Mouse (Mus musculus): ENCODE measurements around the gene Ptch1. TPM values are rescaled to one million over a fixed set of nuclear protein-coding genes. Genes with fewer than 3 reads are reported as not detected.

The Ptch1 gene
- total and polyA plus RNA-seq, 3 experiments, result 7.5 to 79.0 (median 23.4) TPM

DNA sequence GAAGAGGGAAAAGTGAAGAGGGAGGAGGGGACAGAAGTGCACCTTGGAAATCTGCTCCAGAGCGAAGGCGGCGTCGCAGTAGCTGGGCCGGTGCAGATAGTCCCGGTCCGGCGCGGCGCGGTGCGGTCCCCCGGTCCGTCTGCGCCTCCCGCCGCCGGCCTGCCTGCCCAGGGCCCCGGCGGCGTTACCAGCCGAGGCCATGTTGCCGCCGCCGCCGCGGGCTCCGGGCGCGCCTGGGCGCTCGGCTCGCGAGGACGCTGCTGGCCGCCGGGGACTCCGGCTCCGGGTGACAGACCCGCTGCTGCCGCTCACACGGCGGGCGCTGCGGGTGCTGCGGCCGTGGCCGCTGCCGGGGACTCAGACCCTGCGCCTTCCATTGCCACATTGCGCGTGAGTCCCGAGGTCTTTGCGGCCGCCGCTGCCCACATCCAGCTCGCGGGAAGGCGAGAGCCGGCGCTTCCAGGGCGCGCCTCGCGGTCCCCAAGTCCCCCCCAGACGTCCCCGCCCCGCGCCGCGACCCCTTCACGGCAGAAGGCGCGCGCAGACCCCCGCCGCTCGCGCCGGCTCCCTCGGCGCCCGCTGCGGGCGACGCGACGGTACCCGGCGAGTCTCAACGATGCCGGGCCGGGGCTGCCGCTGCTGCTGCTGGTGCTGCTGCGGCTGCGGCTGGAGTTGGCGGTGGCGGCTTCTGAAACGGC lies 7.9 kb downstream of the Ptch1 start:
- Histone ChIP-seq H3K9ac (ENCODE audit: control insufficient read depth, low read depth, low read length, poor library complexity, severe bottlenecking) (peak overlapping the region; percentile 97), H3K79me2 (ENCODE audit: control insufficient read depth, insufficient read depth, low read length, poor library complexity) (peaks cover 51% of the 10 kb centered on the region), H3K27ac (ENCODE audit: control insufficient read depth, low read depth, low read length) (peak overlapping the region; percentile 93), H3K9me3 (replicated peaks; ENCODE audit: insufficient read depth, low read length) (no peaks in the 10 kb centered on the region), H3K4me3 (ENCODE audit: control insufficient read depth in 1 of 2, insufficient read depth in 1 of 2, low read depth in 2 of 2, low read length in 2 of 2) (peak overlapping the region; percentile 63 to 90), H3K36me3 (ENCODE audit: control insufficient read depth in 1 of 2, insufficient read depth in 2 of 2, low read length in 2 of 2) (peaks cover 0 to 24% of the 10 kb centered on the region in 2 experiments; a peak in 2 of 4 replicates), H3K4me1 (ENCODE audit: control insufficient read depth in 1 of 2, insufficient read depth in 2 of 2, low read length in 2 of 2) (peaks cover 6 to 20% of the 10 kb centered on the region in 2 experiments), H3K27me3 (ENCODE audit: control insufficient read depth in 1 of 2, insufficient read depth in 2 of 2, low read length in 2 of 2) (no peaks in the 10 kb centered on the region)
- peak; percentile 41 for DNase-seq (ENCODE audit: low read depth, low spot score)
- TF ChIP-seq UBTF (IDR thresholded peaks at IDR 0.05; ENCODE audit: borderline replicate concordance, insufficient read depth, low read depth, low read length) (0 out of 2 replicates have a peak, but pooled peaks have one; percentile 72), POLR2A (IDR thresholded peaks at IDR 0.05; ENCODE audit: control insufficient read depth in 1 of 2, insufficient read depth in 1 of 2, low read depth in 1 of 2, low read length in 2 of 2, poor library complexity in 1 of 2) (peak in 1 of 2 experiments; percentile 14; a peak in 1 of 4 replicates), MAX (IDR thresholded peaks at IDR 0.05; ENCODE audit: low read length) (no peak), MYC (IDR thresholded peaks at IDR 0.05; ENCODE audit: low read depth, low read length) (0 out of 2 replicates have a peak, but pooled peaks have one; percentile 1), EP300 (IDR thresholded peaks at IDR 0.05; ENCODE audit: low read depth in 1 of 2, low read length in 2 of 2) (no peak), ELF1 (IDR thresholded peaks at IDR 0.05; ENCODE audit: low read depth, low read length) (no peak)

DNA sequence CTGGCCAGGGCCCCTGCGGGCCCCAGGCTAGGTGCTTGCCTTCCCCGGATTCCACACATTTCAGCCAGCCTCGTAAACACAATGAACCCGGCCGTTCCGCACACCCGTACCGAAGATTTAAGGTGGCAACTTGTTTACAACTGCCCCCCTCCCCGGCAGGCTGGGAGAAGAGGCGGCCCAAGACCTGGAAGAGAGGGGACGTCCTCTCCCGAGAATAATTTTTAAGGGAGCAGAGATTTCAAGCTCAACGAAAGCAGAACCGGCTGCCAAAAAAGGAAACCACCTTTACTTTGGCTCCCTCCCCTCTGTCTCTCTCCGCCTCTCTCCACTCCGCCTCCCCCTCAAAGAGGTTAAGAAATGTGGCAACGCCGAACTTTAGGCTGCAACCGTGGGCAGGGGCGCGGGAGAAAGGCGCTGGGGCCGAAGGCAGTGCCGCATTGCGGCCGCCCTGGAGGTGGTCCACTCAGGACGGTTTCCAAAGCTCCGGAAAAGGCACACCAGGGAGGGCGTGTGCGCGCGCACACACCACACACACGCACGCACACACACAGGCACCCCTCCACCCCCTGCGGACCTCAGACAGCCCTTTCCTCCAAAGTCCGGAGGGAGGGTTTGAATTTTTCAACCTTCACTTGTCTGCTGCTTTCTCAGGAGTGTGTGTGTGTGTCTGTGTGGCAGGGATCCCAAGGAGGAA lies 8.6 kb downstream of the Ptch1 start:
- H3K36me3 ChIP-seq (ENCODE audit: control insufficient read depth in 1 of 2, insufficient read depth in 2 of 2, low read length in 2 of 2), result peaks cover 0 to 30% of the 10 kb centered on the region in 2 experiments; a peak in 2 of 4 replicates
- peak overlapping the region; percentile 97 for H3K9ac ChIP-seq (ENCODE audit: control insufficient read depth, low read depth, low read length, poor library complexity, severe bottlenecking)
- TF ChIP-seq ZKSCAN1 (IDR thresholded peaks at IDR 0.05; ENCODE audit: low read depth, low read length) (no peak), ETS1 (IDR thresholded peaks at IDR 0.05; ENCODE audit: low read depth, low read length) (peak; percentile 42; the same call in 1 of the 2 replicates), ELF1 (IDR thresholded peaks at IDR 0.05; ENCODE audit: low read depth, low read length) (no peak), POLR2A (IDR thresholded peaks at IDR 0.05; ENCODE audit: control insufficient read depth in 1 of 2, insufficient read depth in 1 of 2, low read depth in 1 of 2, low read length in 2 of 2, poor library complexity in 1 of 2) (peak; percentile 26 to 69; a peak in 2 of 4 replicates), TCF12 (IDR thresholded peaks at IDR 0.05; ENCODE audit: low read depth, low read length) (peak; percentile 32; the same call in 1 of the 2 replicates), ZC3H11A (IDR thresholded peaks at IDR 0.05; ENCODE audit: low read depth, low read length) (no peak), MEF2A (IDR thresholded peaks at IDR 0.05; ENCODE audit: extremely low read depth, insufficient replicate concordance, low read depth, low read length, poor library complexity, severe bottlenecking) (no peak), RAD21 (IDR thresholded peaks at IDR 0.05; ENCODE audit: low read depth, low read length) (no peak), RCOR1 (IDR thresholded peaks at IDR 0.05; ENCODE audit: low read depth, low read length) (peak; percentile 56; the same call in 1 of the 2 replicates), KAT2A (conservative IDR thresholded peaks at IDR 0.05; ENCODE audit: low read depth, low read length) (no peak), ZMIZ1 (IDR thresholded peaks at IDR 0.05; ENCODE audit: low read depth, low read length) (peak; percentile 25; the same call in 1 of the 2 replicates), NRF1 (IDR thresholded peaks at IDR 0.05; ENCODE audit: insufficient read depth, low read depth, low read length, poor library complexity, severe bottlenecking) (peak; percentile 67), POLR2AphosphoS2 (IDR thresholded peaks at IDR 0.05; ENCODE audit: low read length) (peak; percentile 68; the same call in 1 of the 2 replicates), SIN3A (IDR thresholded peaks at IDR 0.05; ENCODE audit: low read length) (peak; percentile 27; the same call in 1 of the 2 replicates), UBTF (IDR thresholded peaks at IDR 0.05; ENCODE audit: borderline replicate concordance, insufficient read depth, low read depth, low read length) (peak; percentile 88; the same call in 1 of the 2 replicates), MXI1 (IDR thresholded peaks at IDR 0.05; ENCODE audit: low read depth, low read length) (peak; percentile 66; the same call in 1 of the 2 replicates), HCFC1 (IDR thresholded peaks at IDR 0.05; ENCODE audit: low read depth, low read length) (peak; percentile 56; the same call in 1 of the 2 replicates), MAX (IDR thresholded peaks at IDR 0.05; ENCODE audit: low read length) (peak; percentile 63), TBP (IDR thresholded peaks at IDR 0.05; ENCODE audit: low read depth, low read length) (peak; percentile 69), NELFE (IDR thresholded peaks at IDR 0.05; ENCODE audit: low read depth, low read length) (peak; percentile 53; the same call in 1 of the 2 replicates), USF1 (IDR thresholded peaks at IDR 0.05; ENCODE audit: low read depth, low read length) (0 out of 2 replicates have a peak, but pooled peaks have one; percentile 30), MYC (IDR thresholded peaks at IDR 0.05; ENCODE audit: low read depth, low read length) (0 out of 2 replicates have a peak, but pooled peaks have one; percentile 38), MAZ (IDR thresholded peaks at IDR 0.05; ENCODE audit: low read depth, low read length) (peak; percentile 77)
- no peaks in the 10 kb centered on the region for H3K9me3 ChIP-seq (replicated peaks; ENCODE audit: insufficient read depth, low read length)
- peaks cover 57% of the 10 kb centered on the region for H3K79me2 ChIP-seq (ENCODE audit: control insufficient read depth, insufficient read depth, low read length, poor library complexity)
- peaks cover 6 to 23% of the 10 kb centered on the region in 2 experiments for H3K4me1 ChIP-seq (ENCODE audit: control insufficient read depth in 1 of 2, insufficient read depth in 2 of 2, low read length in 2 of 2)
- DNase-seq (ENCODE audit: low read depth, low spot score), result peak; percentile 86
- H3K27me3 ChIP-seq (ENCODE audit: control insufficient read depth in 1 of 2, insufficient read depth in 2 of 2, low read length in 2 of 2), result no peaks in the 10 kb centered on the region
- H3K27ac ChIP-seq (ENCODE audit: control insufficient read depth, low read depth, low read length), result peak overlapping the region; percentile 93
- H3K4me3 ChIP-seq (ENCODE audit: control insufficient read depth in 1 of 2, insufficient read depth in 1 of 2, low read depth in 2 of 2, low read length in 2 of 2), result peak overlapping the region; percentile 63 to 90
